Mouse (Mus musculus) lung, adult 2 months (tissue): ENCODE data around the gene Zfp938. TPM values are rescaled to one million over a fixed set of nuclear protein-coding genes. Genes with fewer than 3 reads are reported as not detected.

ENCODE experiments used
- DNase-seq: peaks from one replicate; pipeline ENCODE4 v3.0.0; 2022
- H3K4me1 ChIP-seq: fragments of 200-500 bp; 2 replicates; pipeline ENCODE4 v1.6.1; 2011; ENCODE audit warnings: low read length; ENCODE audit not compliant: control insufficient read depth, insufficient read depth
- H3K4me3 ChIP-seq: fragments of 200-500 bp; replicated peaks from 2 replicates; pipeline ENCODE3; 2011; ENCODE audit warnings: low read depth, mild to moderate bottlenecking, control low read depth, low read length; ENCODE audit errors: extremely low read depth
- CTCF ChIP-seq: fragments of 200-500 bp; IDR thresholded peaks from 2 replicates; pipeline ENCODE4 v1.5.1; 2011; ENCODE audit warnings: mild to moderate bottlenecking, low read length, control low read depth; ENCODE audit not compliant: insufficient read depth
- POLR2A ChIP-seq: fragments of 200-500 bp; IDR thresholded peaks from 2 replicates; pipeline ENCODE4 v1.6.1; 2011; ENCODE audit warnings: low read depth, mild to moderate bottlenecking, control low read depth, low read length, borderline replicate concordance; ENCODE audit errors: extremely low read depth
- WGBS: fragments of 180-500 bp; shearing (Covaris S2); methylation state at CpG from one replicate; pipeline ENCODE4 v1.1.7; 2018; 5-methylcytosine and 5-hydroxymethylcytosine counted together
- polyA plus RNA-seq: library from polyadenylated mRNA; depleted of rRNA; stranded (reverse); fragments of >200 nt; gene quantifications from 2 replicates; pipeline ENCODE4 v1.2.3, GENCODE M21; 2012; rRNA removed

The Zfp938 gene
- polyA plus RNA-seq, result 0.51 and 1.3 TPM in 2 replicates

GRCm38 (mm10) chr10:82240742-82241400, at the start of gene Zfp938:
Gene Zfp938 (minus strand): TSS chr10:82241280.
- whole genome bisulfite sequencing, result under 1% methylated on average over 27 of the region's 27 CpGs
- DNase-seq, result peak; percentile 64
- TF ChIP-seq POLR2A (peak; percentile 75; the same call in 1 of the 2 replicates), CTCF (no peak)

GRCm38 (mm10) chr10:82257331-82257730, 16.3 kb upstream of the Zfp938 start:
- H3K4me1 ChIP-seq, result no peaks in the 10 kb centered on the region
- H3K4me3 ChIP-seq, result no peak overlapping the region
- no peak for TF ChIP-seq CTCF
- no peak for TF ChIP-seq POLR2A
- no peak for DNase-seq
- 88% methylated on average over 2 of the region's 2 CpGs for WGBS

More at GRCm38 (mm10) chr10:82240742-82241400, at the start of gene Zfp938:
- Histone ChIP-seq H3K4me1 (peaks cover 3% of the 10 kb centered on the region), H3K4me3 (peak within 1 kb of the TSS; percentile 93)

- DNase-seq, result no peak
- Histone ChIP-seq H3K4me1 (peaks cover 3% of the 10 kb centered on the region), H3K4me3 (no peak overlapping the region)
- TF ChIP-seq CTCF (no peak), POLR2A (no peak)
Observed at GRCm38 (mm10) chr10:82245021-82245420, 3.9 kb upstream of the Zfp938 start.

- H3K4me3 ChIP-seq, result peak overlapping the region; percentile 93
- no peak for DNase-seq
- TF ChIP-seq CTCF (no peak), POLR2A (no peak)
- WGBS, result 68% methylated on average over 5 of the region's 5 CpGs
- H3K4me1 ChIP-seq, result peaks cover 3% of the 10 kb centered on the region
Observed at GRCm38 (mm10) chr10:82241401-82241788, 315 bp upstream of the Zfp938 start.

GRCm38 (mm10) chr10:82178257-82179064, 62.6 kb downstream of the Zfp938 start:
- WGBS, result 5% methylated on average over 47 of the region's 47 CpGs
- H3K4me3 ChIP-seq, result peak overlapping the region; percentile 67
- TF ChIP-seq CTCF, result no peak
- peak; percentile 38; the same call in 1 of the 2 replicates for TF ChIP-seq POLR2A
- peak; percentile 61 for DNase-seq
- H3K4me1 ChIP-seq, result no peaks in the 10 kb centered on the region

Other genes starting within 250 kb of the Zfp938 start
- gene Zfp873, start 193.2 kb downstream of the Zfp938 start, polyA plus RNA-seq, result 0.79 and 1.0 TPM in 2 replicates
- gene BC024063, start 157.9 kb downstream of the Zfp938 start, polyA plus RNA-seq, result 0.12 and 0.17 TPM in 2 replicates
- 0.15 and 0.44 TPM in 2 replicates for gene AU041133, start 113.3 kb downstream of the Zfp938 start, polyA plus RNA-seq
- not detected in 2 replicates for gene 4932415D10Rik, start 75.3 kb upstream of the Zfp938 start, polyA plus RNA-seq
- 0.25 and 0.69 TPM in 2 replicates for gene Gm4924, start 113.0 kb upstream of the Zfp938 start, polyA plus RNA-seq